Mouse (Mus musculus) urinary bladder, adult 18-20 months (tissue): ENCODE data around the gene Fam57b.

ENCODE experiments used
- DNase-seq, 2 experiments: peaks; one replicate each; pipeline ENCODE4 v3.0.0; 2022; ENCODE audit warnings: low spot score in 2 of 2, mixed read lengths in 2 of 2

Gene Fam57b

GRCm38 (mm10) chr7:126868003-126868402 is 70.5 kb downstream of the Fam57b start:
- no peak for DNase-seq

GRCm38 (mm10) chr7:126869780-126870519 is 72.5 kb downstream of the Fam57b start:
- no peak for DNase-seq

- DNase-seq: no peak
These were observed 73.0 kb downstream of the Fam57b start for GRCm38 (mm10) chr7:126870520-126870891.

GRCm38 (mm10) chr7:126877239-126877638 is 79.8 kb downstream of the Fam57b start:
- DNase-seq: no peak
